Mouse (Mus musculus): ENCODE data around the gene Krt27.
A peak's percentile ranks its signal among the peaks of the same experiment; 100 is the strongest.

The Krt27 gene

DNA sequence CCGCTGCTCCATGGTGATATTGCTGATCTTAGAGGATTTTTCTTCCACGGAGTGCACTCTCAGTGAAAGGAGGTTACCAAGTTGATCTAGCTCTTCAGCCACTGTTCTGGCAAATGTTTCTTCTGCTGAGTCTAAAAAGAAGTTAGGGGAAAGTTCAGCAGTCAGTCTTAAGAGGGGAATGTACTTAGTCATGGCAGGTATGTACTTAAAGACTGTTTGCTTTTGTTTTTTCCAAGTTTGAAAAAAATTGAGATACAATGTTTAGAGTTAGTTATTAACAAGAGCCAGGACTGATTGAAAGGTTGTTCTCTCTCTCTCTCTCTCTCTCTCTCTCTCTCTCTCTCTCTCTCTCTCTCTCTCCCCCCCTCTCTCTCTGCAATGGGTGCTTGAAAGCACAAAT is 21.2 kb downstream of the Krt27 start:
- DNase-seq (ENCODE audit: extremely low spot score, low spot score): no peak

DNA sequence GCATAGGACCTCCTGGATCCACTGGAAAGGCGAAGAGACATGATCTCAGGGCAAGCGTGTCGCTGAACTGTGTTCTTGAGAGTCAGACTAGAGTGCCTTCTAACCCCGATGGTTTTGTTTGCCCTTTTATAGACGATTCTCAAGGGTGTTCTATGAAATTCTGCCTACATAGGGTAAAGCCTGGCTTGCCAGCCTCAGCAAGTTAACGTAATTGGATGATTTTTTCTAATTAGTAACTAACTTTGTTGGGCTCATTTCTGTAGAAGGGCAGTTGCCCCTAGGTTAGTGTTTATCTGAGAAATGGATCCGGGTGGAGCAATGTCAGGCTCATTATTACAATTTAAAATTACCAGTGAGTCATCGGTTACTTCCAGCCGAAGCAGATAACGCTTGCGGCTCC is 28.1 kb downstream of the Krt27 start, which contains the start of gene Krt25:
Krt25 (minus strand) TSS at position 101 of the 400 bp plus-strand sequence.
- no peak for DNase-seq (ENCODE audit: extremely low spot score, low spot score)

GRCm38 (mm10) chr11:99321094-99321493 is 29.8 kb downstream of the Krt27 start:
- no peak for DNase-seq (ENCODE audit: extremely low spot score, low spot score)

DNA sequence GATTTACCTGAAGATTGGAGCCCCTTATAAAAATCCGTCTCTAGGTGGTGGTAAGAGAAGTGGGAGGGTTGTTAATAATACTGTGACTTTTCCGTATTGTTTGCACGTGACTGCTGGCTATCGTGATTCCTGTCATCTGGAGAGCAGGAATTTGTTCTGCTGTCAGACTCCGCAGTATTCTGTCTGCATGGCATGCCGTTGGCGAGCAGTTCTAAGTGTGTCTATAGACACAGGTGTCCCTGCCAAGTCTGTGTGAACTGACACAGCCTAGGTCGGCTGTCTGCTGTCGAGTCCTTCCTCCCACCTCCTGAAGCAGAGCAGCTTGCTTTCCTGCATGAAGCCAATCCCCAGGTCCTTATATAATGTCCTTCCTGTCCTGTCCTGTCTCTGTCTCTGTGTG is 31.8 kb downstream of the Krt27 start:
- no peak for DNase-seq (ENCODE audit: extremely low spot score, low spot score)

DNA sequence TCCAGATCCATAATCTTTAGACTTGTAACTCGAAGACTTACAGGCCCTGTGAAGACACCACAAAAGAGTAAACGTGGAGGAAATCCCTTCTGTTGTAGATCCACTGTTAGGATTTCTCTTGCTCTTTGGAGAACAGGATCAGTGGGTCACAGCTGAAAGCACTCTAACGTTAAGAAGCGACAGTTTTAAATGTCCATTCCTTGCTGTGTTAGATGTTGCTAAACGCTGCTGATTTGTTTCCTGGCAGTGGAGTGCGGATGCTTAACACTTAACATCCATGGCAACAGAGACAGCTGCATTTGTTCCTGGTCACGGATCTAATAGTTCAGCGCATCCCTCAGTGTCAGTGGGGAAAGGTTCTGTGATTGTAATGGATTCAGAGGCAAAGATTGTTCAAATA is 34.4 kb downstream of the Krt27 start:
- DNase-seq (ENCODE audit: extremely low spot score, low spot score): no peak

DNA sequence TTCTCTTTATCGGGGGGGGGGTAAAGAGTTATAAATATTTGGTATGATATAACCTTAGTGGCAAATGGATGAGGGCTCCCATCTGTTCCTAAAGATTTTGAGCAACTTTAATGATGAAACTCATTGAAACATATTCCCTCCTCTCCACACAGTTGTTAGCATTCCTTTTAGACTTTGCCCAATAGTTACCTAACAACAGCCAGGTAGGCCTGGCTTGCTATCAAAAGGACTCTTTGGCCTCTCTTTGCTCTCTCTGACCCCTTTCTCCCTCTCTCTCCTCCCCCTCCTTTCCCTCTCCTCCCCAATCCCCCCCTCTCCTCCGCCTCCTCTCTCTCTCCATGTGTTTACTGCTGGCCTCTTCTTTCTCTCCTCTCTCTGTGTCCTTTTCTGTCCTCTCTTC is 36.3 kb downstream of the Krt27 start:
- DNase-seq (ENCODE audit: extremely low spot score, low spot score): no peak

GRCm38 (mm10) chr11:99310882-99311281 is 40.0 kb downstream of the Krt27 start:
- peak; percentile 15 for DNase-seq (ENCODE audit: extremely low spot score, low spot score)

GRCm38 (mm10) chr11:99307579-99307978 is 43.3 kb downstream of the Krt27 start:
- peak; percentile 64 for DNase-seq (ENCODE audit: extremely low spot score, low spot score)

All from neural tube, embryonic 10.5 days (tissue).